Mouse (Mus musculus) thymus, adult 2 months (tissue): ENCODE results near the gene Cry2.

Experiments
- CTCF ChIP-seq: fragments of 200-500 bp; IDR thresholded peaks from 2 replicates; pipeline ENCODE4 v1.5.1; 2012; ENCODE audit warnings: mild to moderate bottlenecking, control low read depth, low read length, moderate library complexity, borderline replicate concordance; ENCODE audit not compliant: control insufficient read depth, poor library complexity, insufficient read depth; ENCODE audit errors: extremely low read depth
- POLR2A ChIP-seq: fragments of 200-500 bp; IDR thresholded peaks from 2 replicates; pipeline ENCODE4 v1.6.1; 2012; ENCODE audit warnings: mild to moderate bottlenecking, low read length, control low read depth, moderate library complexity; ENCODE audit not compliant: control insufficient read depth, poor library complexity, insufficient read depth; ENCODE audit errors: extremely low read depth

DNA sequence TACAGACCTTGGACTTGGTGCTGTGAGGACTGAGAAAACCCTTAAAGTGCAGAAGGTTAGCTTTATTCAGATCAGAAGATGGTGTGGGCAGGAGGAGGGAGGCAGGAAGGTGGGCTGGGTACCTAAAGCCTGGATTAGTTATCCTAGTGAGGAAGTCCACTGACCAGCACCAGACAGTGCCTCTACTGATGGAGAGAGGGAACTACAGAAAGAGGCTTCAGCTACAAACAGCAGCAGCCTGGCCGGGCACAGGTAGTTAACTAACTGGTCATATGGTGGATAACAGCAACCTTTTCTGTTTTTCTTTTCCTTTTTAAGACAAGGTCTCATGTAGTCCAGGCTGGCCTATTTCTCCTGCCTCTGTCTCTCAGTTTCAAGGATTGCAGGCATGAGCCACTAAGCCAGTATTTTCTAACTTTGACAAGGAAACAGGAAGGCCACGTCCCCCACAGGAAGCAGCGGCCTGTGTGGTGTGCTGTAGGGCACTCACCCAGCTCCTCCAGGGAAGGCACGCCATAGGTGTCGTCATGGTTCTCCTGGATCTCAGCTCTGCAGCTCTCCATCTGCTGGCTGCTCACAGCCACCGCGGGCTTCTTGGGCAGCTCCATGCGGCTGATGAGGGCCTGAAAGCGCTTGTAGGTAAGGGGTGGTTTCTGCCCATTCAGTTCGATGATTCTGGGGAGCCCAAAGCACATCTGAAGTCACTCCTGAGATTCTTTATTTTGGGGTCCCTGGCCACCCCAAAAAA, 11.3 kb downstream of the Cry2 start:
- TF ChIP-seq CTCF (no peak), POLR2A (no peak)
